8 mouse cellular contexts compared by ENCODE assay signal in genomic region chr13:45000836-45001227, GRCm38 (mm10). TPM values are rescaled to one million over a fixed set of nuclear protein-coding genes. Genes with fewer than 3 reads are reported as not detected.
DNase-seq lines count a peak whose midpoint lies in the region; ATAC-seq and TF ChIP-seq lines count a peak whose summit lies in the region.

No protein-coding gene starts in this region.

- WGBS in embryonic facial prominence, embryonic 10.5 days, result 23% methylated on average over 7 of the region's 7 CpGs
- 20% methylated on average over 7 of the region's 7 CpGs for WGBS in heart, embryonic 16.5 days
- 13% methylated on average over 7 of the region's 7 CpGs for WGBS in stomach, postnatal 0 days

- no peak for TF ChIP-seq EP300 in stomach, postnatal 0 days (optimal IDR thresholded peaks at IDR 0.05)

- no peak for ATAC-seq in heart, embryonic 16.5 days (replicated peaks; ENCODE audit: extremely low read depth, insufficient read depth, low FRiP score)
- peak; percentile 64 for ATAC-seq in megakaryocyte-erythroid progenitor cell, adult 5-6 weeks (replicated peaks; ENCODE audit: low FRiP score, low TSS enrichment, poor library complexity, severe bottlenecking)
- ATAC-seq in stomach, postnatal 0 days (ENCODE audit: low FRiP score, low TSS enrichment), result no peak

- peak overlapping the region; percentile 98 for H3K27ac ChIP-seq in gastrocnemius, adult 2 months
- peak overlapping the region; percentile 93; the same call in 1 of the 2 replicates for H3K27ac ChIP-seq in embryonic facial prominence, embryonic 10.5 days (replicated peaks)
- H3K27ac ChIP-seq in heart, embryonic 16.5 days (ENCODE audit: low read length), result peak overlapping the region; percentile 90
- peak overlapping the region; percentile 82 for H3K27ac ChIP-seq in stomach, postnatal 0 days (replicated peaks)

- peak; percentile 37 for TF ChIP-seq CTCF in gastrocnemius, adult 2 months (IDR thresholded peaks at IDR 0.05)
- TF ChIP-seq CTCF in stomach, postnatal 0 days (IDR thresholded peaks at IDR 0.05; ENCODE audit: low read depth), result peak; percentile 69

- H3K4me2 ChIP-seq in heart, embryonic 16.5 days (ENCODE audit: low read depth, low read length), result peak overlapping the region; percentile 87
- peak overlapping the region; percentile 77 for H3K4me2 ChIP-seq in stomach, postnatal 0 days (replicated peaks; ENCODE audit: low read depth)

- peak overlapping the region; percentile 95 for H3K9ac ChIP-seq in heart, embryonic 16.5 days (ENCODE audit: low read length)
- peak overlapping the region; percentile 89 for H3K9ac ChIP-seq in stomach, postnatal 0 days (ENCODE audit: low read length)

- H3K27me3 ChIP-seq in embryonic facial prominence, embryonic 10.5 days (replicated peaks; ENCODE audit: low read depth, poor library complexity, severe bottlenecking), result no peaks in the 10 kb centered on the region
- no peaks in the 10 kb centered on the region for H3K27me3 ChIP-seq in heart, embryonic 16.5 days (ENCODE audit: control insufficient read depth, insufficient read depth, low read length)
- no peaks in the 10 kb centered on the region for H3K27me3 ChIP-seq in stomach, postnatal 0 days (ENCODE audit: control insufficient read depth, insufficient read depth, low read length)

- H3K9me3 ChIP-seq in embryonic facial prominence, embryonic 10.5 days, result no peaks in the 10 kb centered on the region
- H3K9me3 ChIP-seq in heart, embryonic 16.5 days (replicated peaks; ENCODE audit: control insufficient read depth, low read length), result no peaks in the 10 kb centered on the region
- no peaks in the 10 kb centered on the region for H3K9me3 ChIP-seq in stomach, postnatal 0 days (ENCODE audit: control insufficient read depth, low read length)

- peaks cover 19% of the 10 kb centered on the region for H3K36me3 ChIP-seq in embryonic facial prominence, embryonic 10.5 days (replicated peaks)
- peaks cover 2% of the 10 kb centered on the region; the same call in 1 of the 2 replicates for H3K36me3 ChIP-seq in heart, embryonic 16.5 days (ENCODE audit: control insufficient read depth, insufficient read depth)
- no peaks in the 10 kb centered on the region for H3K36me3 ChIP-seq in stomach, postnatal 0 days (ENCODE audit: control insufficient read depth, insufficient read depth, low read length)

- peak; percentile 46 for DNase-seq in gastrocnemius, adult 2 months
- DNase-seq in gastrocnemius, postnatal 10 days, result no peak
- peak; percentile 35 for DNase-seq in T-cell, adult 2 months (ENCODE audit: low spot score)
- DNase-seq in embryonic facial prominence, embryonic 10.5 days (ENCODE audit: low spot score), result peak; percentile 60
- peak; percentile 56 to 65 for DNase-seq in kidney, postnatal 4 days
- DNase-seq in stomach, postnatal 0 days (ENCODE audit: low spot score), result peak; percentile 62

- intact Hi-C loops in gastrocnemius, adult 2 months (cut with DNase I), result no loop called here

- peaks cover 36% of the 10 kb centered on the region for H3K4me1 ChIP-seq in embryonic facial prominence, embryonic 10.5 days
- H3K4me1 ChIP-seq in heart, embryonic 16.5 days (ENCODE audit: control insufficient read depth, insufficient read depth, low read length), result peaks cover 33% of the 10 kb centered on the region
- H3K4me1 ChIP-seq in stomach, postnatal 0 days (replicated peaks; ENCODE audit: control insufficient read depth, insufficient read depth), result no peaks in the 10 kb centered on the region

- peak overlapping the region; percentile 94 for H3K4me3 ChIP-seq in gastrocnemius, adult 2 months
- H3K4me3 ChIP-seq in embryonic facial prominence, embryonic 10.5 days, result peak overlapping the region; percentile 91
- H3K4me3 ChIP-seq in heart, embryonic 16.5 days (ENCODE audit: low read length), result peak overlapping the region; percentile 91
- peak overlapping the region; percentile 85 for H3K4me3 ChIP-seq in stomach, postnatal 0 days (ENCODE audit: low read depth, low read length)

RNA-seq across cellular contexts. Expression of gene Dtnbp1, which starts 1.1 kb away (rescaled TPM):
- total RNA-seq in gastrocnemius, adult 2 months (2021), result 10 to 100 TPM; 55.4 to 67.5 TPM
- total RNA-seq in gastrocnemius, postnatal 10 days (2021), result 10 to 100 TPM; 28.2 to 30.1 TPM
- 85.8 and 86.3 TPM in 2 replicates for polyA plus RNA-seq in embryonic facial prominence, embryonic 10.5 days (2016; fragmentation: Nextera tagmentation; extraction: Ambion mirVana)
- 100 and 110 TPM in 2 replicates for polyA plus RNA-seq in heart, embryonic 16.5 days (2015; fragmentation: Nextera tagmentation; extraction: Ambion mirVana)
- 46.9 and 61.7 TPM in 2 replicates for total RNA-seq in megakaryocyte-erythroid progenitor cell, adult 5-6 weeks (2014; fragmentation: Nextera tagmentation)
- 22.7 and 34.7 TPM in 2 replicates for total RNA-seq in megakaryocyte-erythroid progenitor cell, adult 5-6 weeks (2017)
- 47.7 and 52.6 TPM in 2 replicates for polyA plus RNA-seq in stomach, postnatal 0 days (2015; fragmentation: Nextera tagmentation; extraction: Ambion mirVana)
